Mouse (Mus musculus) liver, embryonic 13.5 days (tissue): ENCODE results near the gene 4930455H04Rik. TPM values are rescaled to one million over a fixed set of nuclear protein-coding genes. Genes with fewer than 3 reads are reported as not detected.

Experiments
- ATAC-seq: fragments of 200-750 bp; cut with Nextera tagmentation; 2 replicates; pipeline ENCODE4 v1.8.0; 2017; ENCODE audit warnings: low read depth, mild to moderate bottlenecking, moderate number of reproducible peaks, moderate library complexity
- DNase-seq: peaks from one replicate; pipeline ENCODE4 v3.0.0; 2022
- H3K27ac ChIP-seq: fragments of 300-500 bp; sonication (generic); 2 replicates; pipeline ENCODE4 v1.5.1; 2015; ENCODE audit warnings: moderate library complexity, mild to moderate bottlenecking, inconsistent platforms
- H3K27me3 ChIP-seq: fragments of 300-500 bp; sonication (generic); 2 replicates; pipeline ENCODE4 v1.6.1; 2015; ENCODE audit warnings: mild to moderate bottlenecking, inconsistent platforms
- H3K36me3 ChIP-seq: fragments of 300-500 bp; sonication (generic); 2 replicates; pipeline ENCODE4 v1.6.1; 2015; ENCODE audit warnings: mild to moderate bottlenecking, inconsistent platforms
- H3K4me1 ChIP-seq: fragments of 300-500 bp; sonication (generic); replicated peaks from 2 replicates; pipeline ENCODE4 v1.6.1; 2015; ENCODE audit warnings: inconsistent platforms
- H3K4me2 ChIP-seq: fragments of 300-500 bp; sonication (generic); 2 replicates; pipeline ENCODE4 v1.6.1; 2015; ENCODE audit warnings: inconsistent platforms, mild to moderate bottlenecking, moderate library complexity
- H3K4me3 ChIP-seq: fragments of 300-500 bp; sonication (generic); replicated peaks from 2 replicates; pipeline ENCODE4 v1.5.1; 2015; ENCODE audit warnings: mild to moderate bottlenecking, inconsistent platforms
- H3K9ac ChIP-seq: fragments of 300-500 bp; sonication (generic); 2 replicates; pipeline ENCODE4 v1.6.1; 2015; ENCODE audit warnings: mild to moderate bottlenecking, inconsistent platforms
- H3K9me3 ChIP-seq: fragments of 300-500 bp; sonication (generic); replicated peaks from 2 replicates; pipeline ENCODE4 v1.6.1; 2016; ENCODE audit warnings: inconsistent platforms
- WGBS: fragments of 180-500 bp; shearing (Covaris S2); methylation state at CpG from one replicate; pipeline ENCODE4 v1.1.7; 2015; ENCODE audit not compliant: insufficient replicate concordance; 5-methylcytosine and 5-hydroxymethylcytosine counted together
- polyA plus RNA-seq: library from polyadenylated mRNA; unstranded; fragments of >200 nt; fragmentation: Nextera tagmentation; extraction: Ambion mirVana; gene quantifications from 2 replicates; pipeline ENCODE4 v1.2.1, GENCODE M21; 2015

4930455H04Rik gene
- polyA plus RNA-seq, 1 experiment from 2014 or later, result not detected

DNA sequence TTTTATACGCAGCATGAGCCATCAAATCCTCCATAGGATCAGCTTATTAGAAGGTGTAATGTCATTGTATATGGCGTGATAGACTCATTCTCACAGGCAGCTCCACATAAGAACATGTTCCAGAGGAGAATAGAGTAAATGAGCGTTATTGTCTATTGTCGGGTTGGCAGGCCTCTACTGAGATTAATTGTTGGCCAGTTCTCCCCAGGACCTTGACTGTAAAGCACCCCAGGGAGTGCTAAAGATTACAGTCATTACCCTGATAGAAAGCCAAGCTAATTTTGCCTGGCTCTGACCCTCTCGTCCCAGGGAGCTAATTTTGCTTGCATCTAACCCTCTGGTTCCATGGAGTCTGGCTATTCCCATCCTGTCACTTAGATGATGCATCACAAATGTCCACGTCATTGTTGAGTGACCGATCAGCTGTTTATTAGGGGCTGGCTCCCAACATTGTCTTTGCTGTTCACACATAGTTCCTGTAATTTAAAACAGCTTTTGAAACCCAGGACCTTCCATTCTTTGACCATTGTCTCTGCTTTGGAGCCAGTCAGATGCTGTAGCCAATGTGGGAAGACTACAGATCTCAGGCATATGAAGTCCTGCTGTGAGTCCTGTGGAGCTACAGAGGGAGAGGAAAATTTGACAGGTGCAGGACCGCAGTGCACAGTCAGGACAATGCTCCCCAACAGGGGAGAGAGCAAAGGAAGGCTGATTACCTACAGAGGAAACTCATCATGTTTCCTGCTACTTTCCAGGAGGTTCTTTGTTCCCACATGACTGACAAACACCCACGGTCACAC, 33.8 kb downstream of the 4930455H04Rik start:
- WGBS, result 55% methylated on average over 9 of the region's 9 CpGs
- no peak overlapping the region for H3K4me2 ChIP-seq
- H3K4me3 ChIP-seq, result no peak overlapping the region
- DNase-seq (no peak), ATAC-seq (no peak)
- no peaks in the 10 kb centered on the region for H3K36me3 ChIP-seq
- H3K4me1 ChIP-seq, result no peaks in the 10 kb centered on the region
- H3K27ac ChIP-seq, result no peak overlapping the region
- no peaks in the 10 kb centered on the region for H3K9me3 ChIP-seq
- H3K27me3 ChIP-seq, result no peaks in the 10 kb centered on the region
- H3K9ac ChIP-seq, result no peak overlapping the region

DNA sequence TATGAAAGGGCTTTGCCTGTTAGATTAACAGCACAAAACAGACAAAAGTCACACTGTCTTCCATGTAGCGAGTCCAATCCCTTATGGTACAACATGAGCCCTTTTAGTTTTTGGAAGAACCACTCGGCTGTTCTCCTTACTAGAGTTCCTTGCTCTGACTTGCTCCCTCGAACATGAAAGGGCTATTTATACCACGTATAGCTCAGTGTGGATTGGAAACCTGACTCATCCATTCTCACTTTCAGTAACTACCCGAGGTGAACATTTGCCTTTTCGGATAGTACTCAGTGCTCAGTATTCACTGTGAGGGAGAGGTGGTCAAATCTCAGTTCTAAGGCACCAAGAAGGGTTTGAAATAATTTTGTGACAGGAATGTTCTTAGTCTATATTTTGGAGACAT, 35.3 kb downstream of the 4930455H04Rik start:
- no peak overlapping the region for H3K27ac ChIP-seq
- no peaks in the 10 kb centered on the region for H3K4me1 ChIP-seq
- no peaks in the 10 kb centered on the region for H3K36me3 ChIP-seq
- no peaks in the 10 kb centered on the region for H3K9me3 ChIP-seq
- no peak overlapping the region for H3K4me3 ChIP-seq
- 58% methylated on average over 6 of the region's 6 CpGs for WGBS
- DNase-seq (no peak), ATAC-seq (no peak)
- H3K4me2 ChIP-seq, result no peak overlapping the region
- no peaks in the 10 kb centered on the region for H3K27me3 ChIP-seq
- H3K9ac ChIP-seq, result no peak overlapping the region

GRCm38 (mm10) chr3:117006636-117007035, 38.6 kb downstream of the 4930455H04Rik start:
- no peak overlapping the region for H3K4me2 ChIP-seq
- H3K27ac ChIP-seq, result no peak overlapping the region
- no peak overlapping the region for H3K9ac ChIP-seq
- H3K27me3 ChIP-seq, result no peaks in the 10 kb centered on the region
- DNase-seq (no peak), ATAC-seq (no peak)
- no peaks in the 10 kb centered on the region for H3K4me1 ChIP-seq
- H3K4me3 ChIP-seq, result no peak overlapping the region
- WGBS, result 55% methylated on average over 3 of the region's 3 CpGs
- H3K9me3 ChIP-seq, result no peaks in the 10 kb centered on the region
- no peaks in the 10 kb centered on the region for H3K36me3 ChIP-seq

- H3K4me3 ChIP-seq, result no peak overlapping the region
- no peak overlapping the region for H3K9ac ChIP-seq
- 79% methylated on average over 6 of the region's 6 CpGs for WGBS
- no peak for ATAC-seq
- no peak overlapping the region for H3K27ac ChIP-seq
- H3K4me2 ChIP-seq, result no peak overlapping the region
- no peaks in the 10 kb centered on the region for H3K36me3 ChIP-seq
- no peaks in the 10 kb centered on the region for H3K4me1 ChIP-seq
- no peaks in the 10 kb centered on the region for H3K9me3 ChIP-seq
- DNase-seq, result no peak
- no peaks in the 10 kb centered on the region for H3K27me3 ChIP-seq
These were observed 39.3 kb downstream of the 4930455H04Rik start for GRCm38 (mm10) chr3:117007340-117007739.

- no peaks in the 10 kb centered on the region for H3K36me3 ChIP-seq
- no peak overlapping the region for H3K9ac ChIP-seq
- no peak overlapping the region for H3K27ac ChIP-seq
- no peaks in the 10 kb centered on the region for H3K27me3 ChIP-seq
- no peak overlapping the region for H3K4me2 ChIP-seq
- 68% methylated on average over 6 of the region's 6 CpGs for WGBS
- H3K4me1 ChIP-seq, result no peaks in the 10 kb centered on the region
- no peaks in the 10 kb centered on the region for H3K9me3 ChIP-seq
- no peak overlapping the region for H3K4me3 ChIP-seq
- ATAC-seq, result no peak
- DNase-seq, result no peak
These were observed 42.1 kb downstream of the 4930455H04Rik start for GRCm38 (mm10) chr3:117010182-117010581.

- H3K27ac ChIP-seq, result no peak overlapping the region
- peaks cover 4% of the 10 kb centered on the region; the same call in 1 of the 2 replicates for H3K4me1 ChIP-seq
- no peak for DNase-seq
- no peaks in the 10 kb centered on the region for H3K9me3 ChIP-seq
- no peak for ATAC-seq
- WGBS, result 79% methylated on average over 3 of the region's 3 CpGs
- no peaks in the 10 kb centered on the region for H3K36me3 ChIP-seq
- H3K9ac ChIP-seq, result no peak overlapping the region
- no peaks in the 10 kb centered on the region for H3K27me3 ChIP-seq
- no peak overlapping the region for H3K4me3 ChIP-seq
- no peak overlapping the region for H3K4me2 ChIP-seq
These were observed 52.3 kb downstream of the 4930455H04Rik start for GRCm38 (mm10) chr3:117020319-117020718.

DNA sequence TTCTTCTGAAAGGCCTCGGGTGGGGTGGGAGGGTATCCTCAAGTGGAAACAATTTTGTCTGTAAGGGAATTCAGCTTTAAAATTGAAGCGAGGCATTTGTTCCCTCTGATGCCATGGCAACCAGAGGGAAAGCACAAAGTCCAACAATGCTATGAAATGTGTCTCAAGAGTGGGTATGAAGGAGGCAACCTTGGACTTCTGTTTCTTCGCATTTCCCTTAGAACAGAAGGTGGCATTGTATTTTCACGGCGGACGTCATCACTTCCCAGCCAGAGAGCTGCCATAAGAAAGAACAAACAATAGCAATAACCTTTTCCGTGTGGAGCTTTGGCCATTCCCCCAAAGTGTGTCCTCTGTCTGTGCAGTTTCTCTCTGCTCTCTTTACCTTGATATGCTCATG, 53.8 kb downstream of the 4930455H04Rik start:
- Histone ChIP-seq H3K27ac (no peak overlapping the region), H3K4me1 (peaks cover 4% of the 10 kb centered on the region; the same call in 1 of the 2 replicates), H3K4me3 (no peak overlapping the region), H3K36me3 (no peaks in the 10 kb centered on the region), H3K4me2 (no peak overlapping the region), H3K9ac (no peak overlapping the region), H3K9me3 (no peaks in the 10 kb centered on the region), H3K27me3 (no peaks in the 10 kb centered on the region)
- WGBS, result 68% methylated on average over 7 of the region's 7 CpGs
- no peak for ATAC-seq
- DNase-seq, result no peak

- WGBS, result 42% methylated on average over 1 of the region's 1 CpGs
- Histone ChIP-seq H3K9ac (no peak overlapping the region), H3K27ac (no peak overlapping the region), H3K36me3 (no peaks in the 10 kb centered on the region), H3K4me2 (no peak overlapping the region), H3K9me3 (no peaks in the 10 kb centered on the region), H3K4me1 (peaks cover 4% of the 10 kb centered on the region; the same call in 1 of the 2 replicates), H3K27me3 (no peaks in the 10 kb centered on the region), H3K4me3 (no peak overlapping the region)
- DNase-seq (no peak), ATAC-seq (no peak)
These were observed 56.0 kb downstream of the 4930455H04Rik start for GRCm38 (mm10) chr3:117024111-117024510.

GRCm38 (mm10) chr3:117024557-117024956, 56.5 kb downstream of the 4930455H04Rik start:
- Histone ChIP-seq H3K9me3 (no peaks in the 10 kb centered on the region), H3K27ac (no peak overlapping the region), H3K36me3 (no peaks in the 10 kb centered on the region), H3K9ac (no peak overlapping the region), H3K4me2 (no peak overlapping the region), H3K27me3 (no peaks in the 10 kb centered on the region), H3K4me3 (no peak overlapping the region), H3K4me1 (peaks cover 4% of the 10 kb centered on the region; the same call in 1 of the 2 replicates)
- ATAC-seq (no peak), DNase-seq (no peak)
- WGBS, result 61% methylated on average over 5 of the region's 5 CpGs

DNA sequence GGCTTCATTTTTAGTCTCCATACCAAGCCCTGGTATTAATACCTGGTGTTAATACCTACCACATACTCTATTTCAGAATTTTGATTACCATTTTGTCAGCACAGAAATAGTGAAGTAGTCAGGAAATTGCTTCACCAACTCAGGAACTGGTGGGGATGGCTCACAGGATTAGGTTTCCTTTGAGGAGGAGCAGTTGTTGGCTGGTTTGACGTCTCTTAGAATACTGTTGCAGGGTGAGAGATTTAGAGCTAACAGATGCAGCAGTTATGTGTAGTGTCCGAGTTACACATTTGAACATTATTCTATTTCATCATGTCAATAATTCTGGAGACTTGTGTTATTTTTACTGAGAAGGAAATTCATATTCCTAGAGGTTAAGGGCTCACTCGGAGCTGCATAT, 57.4 kb downstream of the 4930455H04Rik start:
- peaks cover 4% of the 10 kb centered on the region; the same call in 1 of the 2 replicates for H3K4me1 ChIP-seq
- H3K4me3 ChIP-seq, result no peak overlapping the region
- WGBS, result 52% methylated on average over 3 of the region's 3 CpGs
- H3K27ac ChIP-seq, result no peak overlapping the region
- no peaks in the 10 kb centered on the region for H3K27me3 ChIP-seq
- H3K4me2 ChIP-seq, result no peak overlapping the region
- H3K9me3 ChIP-seq, result no peaks in the 10 kb centered on the region
- ATAC-seq, result no peak
- H3K36me3 ChIP-seq, result no peaks in the 10 kb centered on the region
- no peak overlapping the region for H3K9ac ChIP-seq
- no peak for DNase-seq
